Mouse (Mus musculus) liver, embryonic 16.5 days (tissue): ENCODE measurements around the gene Tmem255b. TPM values are rescaled to one million over a fixed set of nuclear protein-coding genes. Genes with fewer than 3 reads are reported as not detected.

Experiments
- ATAC-seq: fragments of 200-750 bp; cut with Nextera tagmentation; 2 replicates; pipeline ENCODE4 v1.8.0; 2017; ENCODE audit warnings: low read depth, mild to moderate bottlenecking, moderate number of reproducible peaks, moderate library complexity
- H3K27ac ChIP-seq: fragments of 300-500 bp; sonication (generic); 2 replicates; pipeline ENCODE4 v1.5.1; 2014; ENCODE audit warnings: mild to moderate bottlenecking, low read length
- H3K27me3 ChIP-seq: fragments of 300-500 bp; sonication (generic); 2 replicates; pipeline ENCODE4 v1.6.1; 2014; ENCODE audit warnings: low read depth, low read length, mixed read lengths; ENCODE audit not compliant: control insufficient read depth, insufficient read depth
- H3K36me3 ChIP-seq: fragments of 300-500 bp; sonication (generic); 2 replicates; pipeline ENCODE4 v1.6.1; 2014; ENCODE audit warnings: mild to moderate bottlenecking; ENCODE audit not compliant: control insufficient read depth, insufficient read depth
- H3K4me1 ChIP-seq: fragments of 300-500 bp; sonication (generic); 2 replicates; pipeline ENCODE4 v1.6.1; 2014; ENCODE audit warnings: low read depth, low read length, mixed read lengths; ENCODE audit not compliant: control insufficient read depth
- H3K4me2 ChIP-seq: fragments of 300-500 bp; sonication (generic); 2 replicates; pipeline ENCODE4 v1.6.1; 2014; ENCODE audit warnings: low read depth, low read length, mixed read lengths
- H3K4me3 ChIP-seq: fragments of 300-500 bp; sonication (generic); 2 replicates; pipeline ENCODE4 v1.5.1; 2014; ENCODE audit warnings: low read depth, mild to moderate bottlenecking, low read length
- H3K9ac ChIP-seq: fragments of 300-500 bp; sonication (generic); 2 replicates; pipeline ENCODE4 v1.6.1; 2014; ENCODE audit warnings: low read depth, low read length
- H3K9me3 ChIP-seq: fragments of 300-500 bp; sonication (generic); replicated peaks from 2 replicates; pipeline ENCODE4 v1.6.1; 2016; ENCODE audit warnings: low read length; ENCODE audit not compliant: control insufficient read depth
- WGBS: fragments of 180-500 bp; shearing (Covaris S2); extraction: QIAGEN DNeasy Blood & Tissue Kit; methylation state at CpG from one replicate; pipeline ENCODE4 v1.1.7; 2014; ENCODE audit not compliant: insufficient replicate concordance; 5-methylcytosine and 5-hydroxymethylcytosine counted together
- polyA plus RNA-seq: library from polyadenylated mRNA; unstranded; fragments of >200 nt; fragmentation: Nextera tagmentation; extraction: Ambion mirVana; gene quantifications from 2 replicates; pipeline ENCODE4 v1.2.1, GENCODE M21; 2015

The Tmem255b gene
- polyA plus RNA-seq, 1 experiment from 2014 or later: 0.12 TPM

GRCm38 (mm10) chr8:13430866-13431265 is 4.1 kb upstream of the Tmem255b start:
- Histone ChIP-seq H3K36me3 (no peaks in the 10 kb centered on the region), H3K9ac (no peak overlapping the region), H3K4me1 (no peaks in the 10 kb centered on the region), H3K9me3 (no peaks in the 10 kb centered on the region), H3K4me2 (no peak overlapping the region), H3K4me3 (no peak overlapping the region), H3K27ac (no peak overlapping the region), H3K27me3 (peaks cover 10% of the 10 kb centered on the region)
- no peak for ATAC-seq

GRCm38 (mm10) chr8:13433130-13433529 is 1.9 kb upstream of the Tmem255b start:
- ATAC-seq: no peak
- Histone ChIP-seq H3K4me2 (no peak overlapping the region), H3K4me1 (no peaks in the 10 kb centered on the region), H3K27me3 (peaks cover 16% of the 10 kb centered on the region), H3K9me3 (no peaks in the 10 kb centered on the region), H3K27ac (no peak overlapping the region), H3K36me3 (no peaks in the 10 kb centered on the region), H3K4me3 (no peak overlapping the region), H3K9ac (no peak overlapping the region)
- 33% methylated on average over 4 of the region's 5 CpGs for WGBS

DNA sequence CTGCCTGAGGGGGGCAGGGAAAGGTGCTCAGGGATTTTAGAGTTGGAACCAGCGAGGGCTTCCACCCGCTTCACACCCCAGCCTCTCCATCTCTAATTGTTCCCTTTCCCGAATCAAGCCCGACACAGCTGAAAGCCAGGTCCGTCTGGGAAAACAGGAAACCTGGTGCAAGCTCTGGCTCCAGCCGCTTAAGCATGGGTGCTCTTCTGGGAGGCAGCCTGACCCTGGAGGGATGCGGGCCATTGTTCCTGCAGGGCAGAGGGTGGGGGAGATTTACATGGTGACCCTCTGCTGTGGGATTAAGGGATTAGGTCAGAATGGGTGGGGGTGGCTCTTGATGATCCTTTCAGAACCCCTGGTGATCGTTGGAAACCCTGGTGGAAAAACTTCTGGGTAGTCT is 1.1 kb downstream of the Tmem255b start:
- ATAC-seq: no peak
- 4% methylated on average over 8 of the region's 8 CpGs for WGBS
- H3K9ac ChIP-seq: no peak overlapping the region
- H3K27ac ChIP-seq: no peak overlapping the region
- H3K4me2 ChIP-seq: no peak overlapping the region
- no peaks in the 10 kb centered on the region for H3K36me3 ChIP-seq
- no peaks in the 10 kb centered on the region for H3K9me3 ChIP-seq
- no peaks in the 10 kb centered on the region for H3K4me1 ChIP-seq
- H3K27me3 ChIP-seq: peaks cover 16% of the 10 kb centered on the region
- H3K4me3 ChIP-seq: no peak overlapping the region

DNA sequence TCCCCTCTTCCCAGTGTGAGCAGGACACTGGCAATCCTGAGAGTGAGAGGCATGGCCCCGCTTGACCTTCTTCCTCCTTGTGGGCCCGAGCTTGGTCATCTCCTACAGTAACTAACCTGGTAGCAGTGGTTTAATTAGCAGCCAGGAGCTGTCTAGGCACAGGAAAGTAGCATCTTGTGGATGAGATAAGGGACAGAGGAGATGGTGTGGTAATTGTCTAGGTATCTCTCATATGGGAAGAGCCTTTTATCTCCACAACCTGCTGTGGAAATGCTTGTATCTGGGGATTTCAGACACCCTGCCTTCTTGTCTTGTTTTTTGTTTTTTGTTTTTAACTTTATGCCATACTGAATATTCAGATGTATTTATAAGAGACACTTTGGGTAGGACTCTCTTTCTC is 2.5 kb downstream of the Tmem255b start:
- no peak overlapping the region for H3K4me3 ChIP-seq
- no peak overlapping the region for H3K27ac ChIP-seq
- H3K36me3 ChIP-seq: no peaks in the 10 kb centered on the region
- no peaks in the 10 kb centered on the region for H3K4me1 ChIP-seq
- peaks cover 16% of the 10 kb centered on the region for H3K27me3 ChIP-seq
- no peak overlapping the region for H3K9ac ChIP-seq
- no peaks in the 10 kb centered on the region for H3K9me3 ChIP-seq
- ATAC-seq: no peak
- 31% methylated on average over 2 of the region's 2 CpGs for whole genome bisulfite sequencing
- no peak overlapping the region for H3K4me2 ChIP-seq

DNA sequence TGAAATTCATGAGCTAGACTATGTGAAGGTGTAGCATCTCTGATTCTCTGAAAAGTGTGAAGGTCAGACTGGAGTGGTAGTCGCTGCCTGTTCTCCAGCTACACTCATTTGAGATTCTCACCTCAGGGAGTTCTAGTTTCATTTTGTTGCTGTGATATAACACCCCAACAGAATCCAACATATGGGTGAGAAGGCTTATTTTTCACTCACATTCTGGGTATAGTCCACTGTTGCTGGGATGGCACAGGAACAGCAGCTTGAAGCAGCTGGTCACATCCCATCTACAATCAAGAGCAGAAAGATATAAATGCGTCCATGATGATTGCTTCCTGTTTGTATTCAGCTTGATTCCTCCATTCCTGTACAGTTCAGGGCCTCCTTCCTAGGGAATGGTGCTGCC is 7.2 kb downstream of the Tmem255b start:
- ATAC-seq: no peak
- 66% methylated on average over 2 of the region's 2 CpGs for WGBS
- no peak overlapping the region for H3K27ac ChIP-seq
- no peaks in the 10 kb centered on the region for H3K36me3 ChIP-seq
- H3K27me3 ChIP-seq: no peaks in the 10 kb centered on the region
- H3K9ac ChIP-seq: no peak overlapping the region
- no peaks in the 10 kb centered on the region for H3K4me1 ChIP-seq
- H3K9me3 ChIP-seq: no peaks in the 10 kb centered on the region
- H3K4me3 ChIP-seq: no peak overlapping the region
- H3K4me2 ChIP-seq: no peak overlapping the region

- no peak for ATAC-seq
- Histone ChIP-seq H3K4me3 (no peak overlapping the region), H3K9me3 (no peaks in the 10 kb centered on the region), H3K36me3 (no peaks in the 10 kb centered on the region), H3K9ac (no peak overlapping the region), H3K4me2 (no peak overlapping the region), H3K27me3 (no peaks in the 10 kb centered on the region), H3K27ac (no peak overlapping the region), H3K4me1 (no peaks in the 10 kb centered on the region)
- 79% methylated on average over 6 of the region's 6 CpGs for WGBS
Measured at GRCm38 (mm10) chr8:13446456-13446855, 11.5 kb downstream of the Tmem255b start.

- Histone ChIP-seq H3K36me3 (no peaks in the 10 kb centered on the region), H3K9ac (no peak overlapping the region), H3K27ac (no peak overlapping the region), H3K27me3 (no peaks in the 10 kb centered on the region), H3K4me3 (no peak overlapping the region), H3K4me1 (no peaks in the 10 kb centered on the region), H3K9me3 (no peaks in the 10 kb centered on the region), H3K4me2 (no peak overlapping the region)
- 40% methylated on average over 4 of the region's 4 CpGs for WGBS
- no peak for ATAC-seq
Measured at GRCm38 (mm10) chr8:13448145-13448544, 13.2 kb downstream of the Tmem255b start.

- 50% methylated on average over 6 of the region's 6 CpGs for WGBS
- H3K27me3 ChIP-seq: no peaks in the 10 kb centered on the region
Measured at GRCm38 (mm10) chr8:13451747-13452277, 16.8 kb downstream of the Tmem255b start.

GRCm38 (mm10) chr8:13454341-13455113 is 19.5 kb downstream of the Tmem255b start:
- Histone ChIP-seq H3K4me2 (no peak overlapping the region), H3K4me1 (no peaks in the 10 kb centered on the region), H3K27me3 (no peaks in the 10 kb centered on the region), H3K9me3 (no peaks in the 10 kb centered on the region), H3K4me3 (no peak overlapping the region), H3K9ac (no peak overlapping the region), H3K27ac (no peak overlapping the region), H3K36me3 (no peaks in the 10 kb centered on the region)
- 49% methylated on average over 8 of the region's 8 CpGs for WGBS
- ATAC-seq: no peak

More at GRCm38 (mm10) chr8:13451747-13452277, 16.8 kb downstream of the Tmem255b start:
- no peak overlapping the region for H3K4me2 ChIP-seq
- no peak overlapping the region for H3K27ac ChIP-seq
- no peaks in the 10 kb centered on the region for H3K4me1 ChIP-seq
- ATAC-seq: no peak
- no peak overlapping the region for H3K4me3 ChIP-seq
- no peaks in the 10 kb centered on the region for H3K36me3 ChIP-seq
- no peak overlapping the region for H3K9ac ChIP-seq
- no peaks in the 10 kb centered on the region for H3K9me3 ChIP-seq
